Comparison of ENCODE assay signal across 14 mouse cellular contexts in the genomic region with DNA sequence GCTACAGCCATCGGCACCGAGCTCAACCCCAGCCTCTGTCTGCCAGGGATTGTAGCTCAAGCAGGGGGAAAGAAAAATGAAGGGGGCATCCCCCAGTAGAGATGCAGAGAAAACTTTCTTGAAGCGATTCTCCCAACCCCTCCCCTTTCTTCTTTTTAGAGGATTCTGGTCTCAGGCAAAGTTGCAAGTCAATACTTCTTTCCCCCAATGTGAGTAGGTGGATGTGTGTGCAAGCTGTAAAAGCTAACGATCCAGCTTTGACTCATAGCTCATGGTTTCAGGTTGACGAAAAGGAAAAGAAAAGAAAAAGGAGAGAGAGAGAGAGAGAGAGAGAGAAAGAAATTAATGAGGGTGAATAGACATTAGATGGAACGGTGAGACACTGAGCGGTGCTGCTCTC. TPM values are rescaled to one million over a fixed set of nuclear protein-coding genes. Genes with fewer than 3 reads are reported as not detected.
DNase-seq lines count a peak whose midpoint lies in the region; ATAC-seq and TF ChIP-seq lines count a peak whose summit lies in the region.
"Had no signal": no experiment of that assay in that cellular context is flagged by ENCODE, and none has a peak within 500 bp of the region (broad histone marks: within the 10 kb centered on the region; RNA-seq: fewer than 3 reads in every experiment).

No protein-coding gene starts in this region.

- H3K9me3 ChIP-seq in kidney, embryonic 16.5 days (ENCODE audit: low read length) = no peaks in the 10 kb centered on the region
- H3K9me3 ChIP-seq in limb, embryonic 13.5 days = no peaks in the 10 kb centered on the region
- H3K9me3 ChIP-seq in neural tube, embryonic 13.5 days = no peaks in the 10 kb centered on the region
- H3K9me3 ChIP-seq: heart, embryonic 12.5 days had no signal

- H3K27me3 ChIP-seq in kidney, embryonic 16.5 days (ENCODE audit: insufficient read depth, low read length) = no peaks in the 10 kb centered on the region
- H3K27me3 ChIP-seq in limb, embryonic 13.5 days = 0 out of 2 replicates have a peak, but pooled peaks cover 3% of the 10 kb centered on the region
- H3K27me3 ChIP-seq in neural tube, embryonic 13.5 days = peaks cover 57% of the 10 kb centered on the region
- H3K27me3 ChIP-seq: heart, embryonic 12.5 days had no signal

- peaks cover 66% of the 10 kb centered on the region for H3K4me1 ChIP-seq in kidney, embryonic 16.5 days (ENCODE audit: insufficient read depth, low read length)
- H3K4me1 ChIP-seq in embryonic fibroblast, embryonic 13.5 days (ENCODE audit: control insufficient read depth, insufficient read depth, low read length) = peaks cover 34% of the 10 kb centered on the region
- peaks cover 87% of the 10 kb centered on the region for H3K4me1 ChIP-seq in limb, embryonic 13.5 days
- H3K4me1 ChIP-seq in neural tube, embryonic 13.5 days (replicated peaks) = peaks cover 81% of the 10 kb centered on the region

- H3K4me3 ChIP-seq in kidney, embryonic 16.5 days (ENCODE audit: low read length) = no peak overlapping the region
- no peak overlapping the region for H3K4me3 ChIP-seq in embryonic fibroblast, embryonic 13.5 days (ENCODE audit: insufficient read depth, low read length)
- H3K4me3 ChIP-seq in limb, embryonic 13.5 days = peak overlapping the region; percentile 35
- H3K4me3 ChIP-seq in neural tube, embryonic 13.5 days = no peak overlapping the region
- H3K4me3 ChIP-seq: heart, embryonic 12.5 days had no signal

- 34% methylated on average over 7 of the region's 7 CpGs for WGBS in kidney, embryonic 16.5 days
- 27% methylated on average over 7 of the region's 7 CpGs for WGBS in limb, embryonic 13.5 days
- WGBS in neural tube, embryonic 13.5 days = 16% methylated on average over 7 of the region's 7 CpGs

- TF ChIP-seq CTCF in embryonic fibroblast, embryonic 13.5 days (IDR thresholded peaks at IDR 0.05; ENCODE audit: borderline replicate concordance, insufficient read depth, low read length) = no peak

- no peaks in the 10 kb centered on the region for H3K36me3 ChIP-seq in kidney, embryonic 16.5 days (ENCODE audit: insufficient read depth, low read length)
- peaks cover 20% of the 10 kb centered on the region for H3K36me3 ChIP-seq in limb, embryonic 13.5 days
- no peaks in the 10 kb centered on the region for H3K36me3 ChIP-seq in neural tube, embryonic 13.5 days

- ATAC-seq in kidney, embryonic 16.5 days (ENCODE audit: low FRiP score, low TSS enrichment) = no peak
- no peak for ATAC-seq in limb, embryonic 13.5 days (ENCODE audit: low FRiP score, low read depth)
- no peak for ATAC-seq in neural tube, embryonic 13.5 days (ENCODE audit: low read depth)
- ATAC-seq in CD4-positive, CD25-positive, alpha-beta regulatory T cell, adult 4 months = no peak
- ATAC-seq in erythroid progenitor cell, adult 5-6 weeks (replicated peaks; ENCODE audit: low FRiP score, poor library complexity, severe bottlenecking) = no peak
- ATAC-seq: inflammation-experienced regulatory T-cells, adult 6 months had no signal

- H3K9ac ChIP-seq in kidney, embryonic 16.5 days (replicated peaks; ENCODE audit: low read length) = no peak overlapping the region
- peak overlapping the region; percentile 54 for H3K9ac ChIP-seq in limb, embryonic 13.5 days
- H3K9ac ChIP-seq in neural tube, embryonic 13.5 days = no peak overlapping the region
- H3K9ac ChIP-seq: heart, embryonic 12.5 days had no signal

- TF ChIP-seq POLR2A in embryonic fibroblast, embryonic 13.5 days (IDR thresholded peaks at IDR 0.05; ENCODE audit: low read depth, low read length) = no peak

- DNase-seq in kidney, adult 9 months = no peak
- DNase-seq in cerebellum, postnatal 14 days = no peak
- DNase-seq: cerebellum, adult 9-11 months; kidney, postnatal 4 days; lung, adult 18-20 months had no signal

- H3K27ac ChIP-seq in kidney, embryonic 16.5 days (ENCODE audit: low read length) = no peak overlapping the region
- H3K27ac ChIP-seq in embryonic fibroblast, embryonic 13.5 days (ENCODE audit: insufficient read depth, low read length) = peak overlapping the region; percentile 91
- H3K27ac ChIP-seq in limb, embryonic 13.5 days = peak overlapping the region; percentile 39; the same call in 1 of the 2 replicates
- no peak overlapping the region for H3K27ac ChIP-seq in neural tube, embryonic 13.5 days (replicated peaks)

- H3K4me2 ChIP-seq in kidney, embryonic 16.5 days (replicated peaks; ENCODE audit: low read depth, low read length) = 0 out of 2 replicates have a peak overlapping the region, but pooled peaks have one; percentile 16
- peak overlapping the region; percentile 94 for H3K4me2 ChIP-seq in limb, embryonic 13.5 days (replicated peaks)
- H3K4me2 ChIP-seq in neural tube, embryonic 13.5 days = peak overlapping the region; percentile 27
- H3K4me2 ChIP-seq: heart, embryonic 12.5 days had no signal

RNA-seq across cellular contexts. Expression of a gene that starts 8.8 kb away (rescaled TPM):
- 50.1 and 68.9 TPM in 2 replicates for polyA plus RNA-seq in kidney, embryonic 16.5 days (2015; fragmentation: Nextera tagmentation; extraction: Ambion mirVana)
- 29.8 and 41.1 TPM in 2 replicates for polyA plus RNA-seq in embryonic fibroblast, embryonic 13.5 days (2011; ENCODE audit: insufficient read length, low read depth, missing spikeins)
- polyA plus RNA-seq in limb, embryonic 13.5 days (2015; fragmentation: Nextera tagmentation; extraction: Ambion mirVana) = 180 and 190 TPM in 2 replicates
- 18.4 and 29.2 TPM in 2 replicates for polyA plus RNA-seq in neural tube, embryonic 13.5 days (2015; fragmentation: Nextera tagmentation; extraction: Ambion mirVana)
- 1 to 10 TPM; 2.4 to 3.5 TPM for polyA plus RNA-seq in CD4-positive, CD25-positive, alpha-beta regulatory T cell, adult 4 months (2017; shearing (Covaris generic))
- 8.4 and 22.3 TPM in 2 replicates for total RNA-seq in erythroid progenitor cell, adult 5-6 weeks (2015; ENCODE audit: low replicate concordance)
- 0.61 and 2.1 TPM in 2 replicates for total RNA-seq in erythroid progenitor cell, adult 5-6 weeks (2017; ENCODE audit: low replicate concordance)
- total RNA-seq: CH12.LX had no signal

Comparison
In these comparisons a context has a peak if more than half of its experiments do, and no peak if none do; other contexts are left out.
1. H3K27ac ChIP-seq: peak in embryonic fibroblast, embryonic 13.5 days (single experiment) and limb, embryonic 13.5 days (single experiment); none in kidney, embryonic 16.5 days (single experiment) and neural tube, embryonic 13.5 days (single experiment).
2. H3K4me2 ChIP-seq: peak in every context shown above with its lines; median percentile 94 in limb, embryonic 13.5 days; 27 in neural tube, embryonic 13.5 days; 16 in kidney, embryonic 16.5 days.